Mouse (Mus musculus): ENCODE results near the gene Gpt2.

- TF ChIP-seq CTCF (IDR thresholded peaks at IDR 0.05; ENCODE audit: low read depth) (no peak), EP300 (optimal IDR thresholded peaks at IDR 0.05) (no peak)
Observed at GRCm38 (mm10) chr8:85554391-85555180, 62.2 kb downstream of the Gpt2 start.
